Comparison of ENCODE assay signal across 8 mouse cellular contexts in genomic region chr4:135855080-135855479, GRCm38 (mm10). TPM values are rescaled to one million over a fixed set of nuclear protein-coding genes. Genes with fewer than 3 reads are reported as not detected.
DNase-seq lines count a peak whose midpoint lies in the region; ATAC-seq and TF ChIP-seq lines count a peak whose summit lies in the region.

No protein-coding gene starts in this region.

- no peaks in the 10 kb centered on the region for H3K9me3 ChIP-seq in intestine, embryonic 14.5 days (ENCODE audit: control insufficient read depth, low read length)
- no peaks in the 10 kb centered on the region for H3K9me3 ChIP-seq in midbrain, embryonic 16.5 days (replicated peaks; ENCODE audit: control insufficient read depth, low read length, poor library complexity, severe bottlenecking)

- H3K27me3 ChIP-seq in testis, adult 2 months (ENCODE audit: control insufficient read depth, insufficient read depth, low read length): no peaks in the 10 kb centered on the region
- no peaks in the 10 kb centered on the region for H3K27me3 ChIP-seq in intestine, embryonic 14.5 days (replicated peaks; ENCODE audit: control insufficient read depth, insufficient read depth, low read length)
- no peaks in the 10 kb centered on the region for H3K27me3 ChIP-seq in midbrain, embryonic 16.5 days (ENCODE audit: control insufficient read depth, insufficient read depth, low read depth, low read length)

- H3K27ac ChIP-seq in testis, adult 2 months (ENCODE audit: control insufficient read depth, insufficient read depth, low read depth, low read length): peak overlapping the region; percentile 100
- peak overlapping the region; percentile 99 for H3K27ac ChIP-seq in intestine, embryonic 14.5 days (ENCODE audit: low read depth)
- H3K27ac ChIP-seq in midbrain, embryonic 16.5 days (ENCODE audit: low read length): peak overlapping the region; percentile 96

- 7% methylated on average over 6 of the region's 6 CpGs for WGBS in intestine, embryonic 14.5 days
- WGBS in midbrain, embryonic 16.5 days: 8% methylated on average over 6 of the region's 6 CpGs

- H3K4me3 ChIP-seq in testis, adult 2 months (ENCODE audit: control insufficient read depth, low read depth, low read length): peak overlapping the region; percentile 100
- peak overlapping the region; percentile 95 for H3K4me3 ChIP-seq in intestine, embryonic 14.5 days (ENCODE audit: low read depth, low read length)
- H3K4me3 ChIP-seq in midbrain, embryonic 16.5 days (ENCODE audit: low read depth, low read length): peak overlapping the region; percentile 98

- ATAC-seq in intestine, embryonic 14.5 days (replicated peaks; ENCODE audit: low FRiP score, low TSS enrichment, low read depth): peak; percentile 6; the same call in 1 of the 2 replicates
- ATAC-seq in midbrain, embryonic 16.5 days: peak; percentile 36

- TF ChIP-seq POLR2A in testis, adult 2 months (IDR thresholded peaks at IDR 0.05; ENCODE audit: control insufficient read depth, low read depth, low read length): no peak

- peak overlapping the region; percentile 94 for H3K4me2 ChIP-seq in intestine, embryonic 14.5 days (ENCODE audit: low read length)
- H3K4me2 ChIP-seq in midbrain, embryonic 16.5 days (ENCODE audit: low read length): peak overlapping the region; percentile 82

- TF ChIP-seq CTCF in testis, adult 2 months (IDR thresholded peaks at IDR 0.05; ENCODE audit: control insufficient read depth, insufficient read depth, insufficient replicate concordance, low read depth, low read length): no peak

- peak; percentile 47 for DNase-seq in adrenal gland, adult 2 months
- DNase-seq in adrenal gland, adult 8-10 months: no peak
- no peak for DNase-seq in testis, postnatal 14 days (ENCODE audit: low spot score)
- no peak for DNase-seq in intestine, embryonic 14.5 days (ENCODE audit: low spot score)
- no peak for DNase-seq in gastrocnemius, adult 8-10 months (ENCODE audit: low spot score in 2 of 2)
- no peak for DNase-seq in urinary bladder, postnatal 25 days (ENCODE audit: low spot score)

- H3K4me1 ChIP-seq in testis, adult 2 months (ENCODE audit: control insufficient read depth, insufficient read depth, low read length): peaks cover 17% of the 10 kb centered on the region
- peaks cover 36% of the 10 kb centered on the region for H3K4me1 ChIP-seq in intestine, embryonic 14.5 days (replicated peaks; ENCODE audit: control insufficient read depth, insufficient read depth, low read length)
- H3K4me1 ChIP-seq in midbrain, embryonic 16.5 days (ENCODE audit: control insufficient read depth, insufficient read depth, low read length): peaks cover 39% of the 10 kb centered on the region

- H3K9ac ChIP-seq in intestine, embryonic 14.5 days (ENCODE audit: low read length): peak overlapping the region; percentile 97
- H3K9ac ChIP-seq in midbrain, embryonic 16.5 days (ENCODE audit: low read depth, low read length): peak overlapping the region; percentile 95

- H3K36me3 ChIP-seq in testis, adult 2 months (ENCODE audit: control insufficient read depth, insufficient read depth, low read length): 0 out of 2 replicates have a peak, but pooled peaks cover 1% of the 10 kb centered on the region
- peaks cover 17% of the 10 kb centered on the region for H3K36me3 ChIP-seq in intestine, embryonic 14.5 days (ENCODE audit: control insufficient read depth, insufficient read depth, low read length)
- no peaks in the 10 kb centered on the region for H3K36me3 ChIP-seq in midbrain, embryonic 16.5 days (ENCODE audit: control insufficient read depth, insufficient read depth, low read length)

RNA-seq across cellular contexts. Expression of gene Srsf10, which starts 0.5 kb away (rescaled TPM):
- total RNA-seq in adrenal gland, adult 2 months (2021): 100 to 1,000 TPM in 1 of 2 experiments, 10 to 100 TPM in 1; 84.2 to 139 TPM
- polyA plus RNA-seq in adrenal gland, adult 2 months (2012; rRNA removed): 111 and 117 TPM in 2 replicates
- total RNA-seq in adrenal gland, adult 8-10 months (2022): 100 to 1,000 TPM in 2 of 4 experiments, 10 to 100 TPM in 2; 93.3 to 127 (median 104) TPM
- 72.8 and 76.8 TPM in 2 replicates for polyA plus RNA-seq in testis, adult 2 months (2012; rRNA removed)
- 271 and 273 TPM in 2 replicates for polyA plus RNA-seq in intestine, embryonic 14.5 days (2014; fragmentation: Nextera tagmentation; extraction: Ambion mirVana)
- polyA plus RNA-seq in midbrain, embryonic 16.5 days (2015; fragmentation: Nextera tagmentation; extraction: Ambion mirVana): 190 and 211 TPM in 2 replicates
- 10 to 100 TPM; 14.3 to 27.1 (median 22.0) TPM for total RNA-seq in gastrocnemius, adult 8-10 months (2022)

RNA-seq across cellular contexts. Expression of gene Pnrc2, which starts 18.6 kb away (rescaled TPM):
- 100 to 1,000 TPM in 1 of 2 experiments, 10 to 100 TPM in 1; 99.4 to 128 TPM for total RNA-seq in adrenal gland, adult 2 months (2021)
- polyA plus RNA-seq in adrenal gland, adult 2 months (2012; rRNA removed): 5.5 and 8.6 TPM in 2 replicates
- 100 to 1,000 TPM; 106 to 163 (median 148) TPM for total RNA-seq in adrenal gland, adult 8-10 months (2022)
- 6.4 and 7.4 TPM in 2 replicates for polyA plus RNA-seq in testis, adult 2 months (2012; rRNA removed)
- 167 and 175 TPM in 2 replicates for polyA plus RNA-seq in intestine, embryonic 14.5 days (2014; fragmentation: Nextera tagmentation; extraction: Ambion mirVana)
- 94.2 and 97.5 TPM in 2 replicates for polyA plus RNA-seq in midbrain, embryonic 16.5 days (2015; fragmentation: Nextera tagmentation; extraction: Ambion mirVana)
- total RNA-seq in gastrocnemius, adult 8-10 months (2022): 10 to 100 TPM; 30.2 to 36.3 (median 32.7) TPM

RNA-seq across cellular contexts. Expression of gene Cnr2, which starts 40.1 kb away (rescaled TPM):
- 1 to 10 TPM in 1 of 2 experiments, under 1 TPM in 1; 0.92 to 2.5 TPM for total RNA-seq in adrenal gland, adult 2 months (2021)
- polyA plus RNA-seq in adrenal gland, adult 2 months (2012; rRNA removed): 1.8 and 2.1 TPM in 2 replicates
- 1 to 10 TPM; 2.2 to 3.6 (median 2.8) TPM for total RNA-seq in adrenal gland, adult 8-10 months (2022)
- 0.38 and 0.51 TPM in 2 replicates for polyA plus RNA-seq in testis, adult 2 months (2012; rRNA removed)
- 0.24 and 0.44 TPM in 2 replicates for polyA plus RNA-seq in intestine, embryonic 14.5 days (2014; fragmentation: Nextera tagmentation; extraction: Ambion mirVana)
- polyA plus RNA-seq in midbrain, embryonic 16.5 days (2015; fragmentation: Nextera tagmentation; extraction: Ambion mirVana): 0.06 and 0.14 TPM in 2 replicates
- under 1 TPM in 3 of 4 experiments, not detected in 1; 0.05 to 0.11 (median 0.07) TPM for total RNA-seq in gastrocnemius, adult 8-10 months (2022)
